Mouse (Mus musculus) 3134 (cell line): Measurements from ENCODE around the gene Sumf2.
A peak's percentile ranks its signal among the peaks of the same experiment; 100 is the strongest.

Experiments used
- DNase-seq: peaks from one replicate; pipeline ENCODE4 v3.0.0-alpha.2; 2011; ENCODE audit warnings: low spot score; ENCODE audit not compliant: insufficient read length; ENCODE audit errors: extremely low read depth

Sumf2 gene

GRCm38 (mm10) chr5:129907775-129908174 is 61.0 kb downstream of the Sumf2 start:
- no peak for DNase-seq

GRCm38 (mm10) chr5:129908242-129908965 is 61.6 kb downstream of the Sumf2 start, which contains the start of gene Nupr1l:
TSS of gene Nupr1l (plus strand) at chr5:129908540.
- DNase-seq: peak; percentile 93

GRCm38 (mm10) chr5:129909147-129909546 is 62.4 kb downstream of the Sumf2 start:
- DNase-seq: no peak

- no peak for DNase-seq
Measured at GRCm38 (mm10) chr5:129909591-129909990, 62.8 kb downstream of the Sumf2 start.
